Mouse (Mus musculus) testis, adult 2 months (tissue): Measurements from ENCODE around the gene Tuba8.

Source experiments
- CTCF ChIP-seq: fragments of 200-500 bp; IDR thresholded peaks from 2 replicates; pipeline ENCODE4 v1.5.1; 2012; ENCODE audit warnings: low read depth, mild to moderate bottlenecking, inconsistent platforms, low read length, moderate library complexity; ENCODE audit not compliant: control insufficient read depth, insufficient read depth, insufficient replicate concordance
- POLR2A ChIP-seq: fragments of 200-500 bp; IDR thresholded peaks from 2 replicates; pipeline ENCODE4 v1.6.1; 2012; ENCODE audit warnings: low read depth, mild to moderate bottlenecking, inconsistent platforms, low read length, moderate library complexity; ENCODE audit not compliant: control insufficient read depth

GRCm38 (mm10) chr6:121166098-121166552 lies 44.4 kb upstream of the Tuba8 start:
- TF ChIP-seq POLR2A (no peak), CTCF (no peak)
